Mouse (Mus musculus): ENCODE data around the gene Stpg2. TPM values are rescaled to one million over a fixed set of nuclear protein-coding genes. Genes with fewer than 3 reads are reported as not detected.
"Not testable (repeated sequence)": the region's sequence is repeated elsewhere in the genome, so short reads cannot be mapped to it uniquely, and the experiment has no call there.

Stpg2 gene
- polyA plus RNA-seq, 1 experiment from 2014 or later = not detected

- no peaks in the 10 kb centered on the region for H3K36me3 ChIP-seq
- no peaks in the 10 kb centered on the region for H3K9me3 ChIP-seq
- no peak for ATAC-seq (ENCODE audit: low FRiP score, low read depth)
- no peak overlapping the region for H3K9ac ChIP-seq
- no peaks in the 10 kb centered on the region for H3K27me3 ChIP-seq (replicated peaks)
- no peaks in the 10 kb centered on the region for H3K4me1 ChIP-seq
- H3K4me2 ChIP-seq (replicated peaks) = no peak overlapping the region
- no peak overlapping the region for H3K27ac ChIP-seq
- H3K4me3 ChIP-seq = no peak overlapping the region
- WGBS = 80% methylated on average over 3 of the region's 3 CpGs
Observed at GRCm38 (mm10) chr3:139676192-139676591, 470.7 kb downstream of the Stpg2 start.

GRCm38 (mm10) chr3:139676723-139677122, 471.2 kb downstream of the Stpg2 start:
- no peaks in the 10 kb centered on the region for H3K4me1 ChIP-seq
- no peak overlapping the region for H3K27ac ChIP-seq
- no peaks in the 10 kb centered on the region for H3K36me3 ChIP-seq
- H3K4me2 ChIP-seq (replicated peaks) = no peak overlapping the region
- ATAC-seq (ENCODE audit: low FRiP score, low read depth) = no peak
- H3K9ac ChIP-seq = no peak overlapping the region
- WGBS = 89% methylated on average over 1 of the region's 1 CpGs
- H3K9me3 ChIP-seq = no peaks in the 10 kb centered on the region
- H3K27me3 ChIP-seq (replicated peaks) = no peaks in the 10 kb centered on the region
- H3K4me3 ChIP-seq = no peak overlapping the region

GRCm38 (mm10) chr3:139704238-139704637, 498.7 kb downstream of the Stpg2 start:
- not testable (repeated sequence) for H3K9ac ChIP-seq; H3K4me3 ChIP-seq; H3K4me1 ChIP-seq; H3K27ac ChIP-seq; H3K9me3 ChIP-seq; H3K36me3 ChIP-seq; H3K4me2 ChIP-seq (replicated peaks); ATAC-seq (ENCODE audit: low FRiP score, low read depth); H3K27me3 ChIP-seq (replicated peaks)
- WGBS = 91% methylated on average over 3 of the region's 3 CpGs

GRCm38 (mm10) chr3:139707396-139707795, 501.9 kb downstream of the Stpg2 start:
- not testable (repeated sequence) for ATAC-seq (ENCODE audit: low FRiP score, low read depth); H3K36me3 ChIP-seq; H3K27me3 ChIP-seq (replicated peaks); H3K27ac ChIP-seq; H3K9me3 ChIP-seq; H3K4me3 ChIP-seq; H3K9ac ChIP-seq; H3K4me2 ChIP-seq (replicated peaks); H3K4me1 ChIP-seq
- 94% methylated on average over 4 of the region's 4 CpGs for WGBS

GRCm38 (mm10) chr3:139709794-139710193, 504.3 kb downstream of the Stpg2 start:
- no peak for ATAC-seq (ENCODE audit: low FRiP score, low read depth)
- Histone ChIP-seq H3K36me3 (no peaks in the 10 kb centered on the region), H3K27ac (no peak overlapping the region), H3K9me3 (no peaks in the 10 kb centered on the region), H3K4me2 (replicated peaks) (no peak overlapping the region), H3K27me3 (replicated peaks) (no peaks in the 10 kb centered on the region), H3K4me1 (no peaks in the 10 kb centered on the region), H3K9ac (no peak overlapping the region), H3K4me3 (no peak overlapping the region)
- 92% methylated on average over 4 of the region's 4 CpGs for WGBS

- Histone ChIP-seq H3K36me3 (no peaks in the 10 kb centered on the region), H3K4me1 (no peaks in the 10 kb centered on the region), H3K27ac (no peak overlapping the region), H3K9me3 (0 out of 2 replicates have a peak, but pooled peaks cover 7% of the 10 kb centered on the region), H3K27me3 (replicated peaks) (no peaks in the 10 kb centered on the region), H3K4me3 (no peak overlapping the region), H3K4me2 (replicated peaks) (no peak overlapping the region), H3K9ac (no peak overlapping the region)
- 41% methylated on average over 7 of the region's 7 CpGs for WGBS
- ATAC-seq (ENCODE audit: low FRiP score, low read depth) = peak; percentile 61
Observed at GRCm38 (mm10) chr3:139728751-139729150, 523.3 kb downstream of the Stpg2 start.

- ATAC-seq (ENCODE audit: low FRiP score, low read depth) = peak; percentile 71
- WGBS = 32% methylated on average over 5 of the region's 5 CpGs
- Histone ChIP-seq H3K4me2 (replicated peaks) (no peak overlapping the region), H3K4me3 (no peak overlapping the region), H3K27me3 (replicated peaks) (no peaks in the 10 kb centered on the region), H3K36me3 (no peaks in the 10 kb centered on the region), H3K9me3 (0 out of 2 replicates have a peak, but pooled peaks cover 7% of the 10 kb centered on the region), H3K27ac (no peak overlapping the region), H3K4me1 (no peaks in the 10 kb centered on the region), H3K9ac (no peak overlapping the region)
Observed at GRCm38 (mm10) chr3:139729248-139729647, 523.8 kb downstream of the Stpg2 start.

- H3K27ac ChIP-seq = no peak overlapping the region
- H3K9me3 ChIP-seq = no peaks in the 10 kb centered on the region
- no peaks in the 10 kb centered on the region for H3K36me3 ChIP-seq
- H3K9ac ChIP-seq = no peak overlapping the region
- no peak for ATAC-seq (ENCODE audit: low FRiP score, low read depth)
- no peaks in the 10 kb centered on the region for H3K4me1 ChIP-seq
- H3K4me3 ChIP-seq = no peak overlapping the region
- H3K27me3 ChIP-seq (replicated peaks) = no peaks in the 10 kb centered on the region
- H3K4me2 ChIP-seq (replicated peaks) = no peak overlapping the region
- WGBS = 86% methylated on average over 2 of the region's 2 CpGs
Observed at GRCm38 (mm10) chr3:139733156-139733555, 527.7 kb downstream of the Stpg2 start.

- Histone ChIP-seq H3K4me3 (no peak overlapping the region), H3K27me3 (replicated peaks) (no peaks in the 10 kb centered on the region), H3K9me3 (no peaks in the 10 kb centered on the region), H3K27ac (no peak overlapping the region), H3K4me2 (replicated peaks) (no peak overlapping the region), H3K4me1 (no peaks in the 10 kb centered on the region), H3K36me3 (no peaks in the 10 kb centered on the region), H3K9ac (no peak overlapping the region)
- ATAC-seq (ENCODE audit: low FRiP score, low read depth) = no peak
- WGBS = 90% methylated on average over 4 of the region's 4 CpGs
Observed at GRCm38 (mm10) chr3:139739388-139739787, 533.9 kb downstream of the Stpg2 start.

Other genes with a start within 250 kb of the Stpg2 start
- gene Rap1gds1, start 130.5 kb upstream of the Stpg2 start, polyA plus RNA-seq (2016; fragmentation: Nextera tagmentation; extraction: Ambion mirVana) = 83.4 and 93.7 TPM in 2 replicates

Measured in neural tube, embryonic 12.5 days (tissue).